Mouse (Mus musculus): Measurements from ENCODE around the gene Btbd2. TPM values are rescaled to one million over a fixed set of nuclear protein-coding genes. Genes with fewer than 3 reads are reported as not detected.

The Btbd2 gene
- polyA plus RNA-seq, 1 experiment from 2014 or later, result 75.0 TPM

DNA sequence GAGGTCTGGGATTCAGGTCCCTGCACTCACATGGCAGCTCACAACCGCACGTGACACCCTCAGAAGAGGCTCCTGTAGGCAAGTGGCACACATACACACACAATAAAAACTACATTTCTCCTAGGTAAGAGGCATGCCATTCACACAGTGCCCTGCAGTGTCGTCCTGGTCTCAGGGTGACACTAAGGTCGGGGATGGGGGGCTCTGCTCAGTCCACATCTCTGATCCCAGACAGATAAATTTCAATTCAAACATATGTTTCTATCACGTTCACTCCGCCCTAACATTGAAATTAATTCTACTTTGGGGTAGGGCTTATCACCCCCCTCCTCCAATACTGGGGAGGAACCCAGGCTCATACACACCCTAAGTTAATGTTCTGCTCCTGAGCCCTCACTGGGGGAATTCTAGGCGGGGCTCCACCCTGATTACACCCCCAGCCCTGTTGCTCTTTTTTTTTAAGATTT lies 43.2 kb upstream of the Btbd2 start:
- Histone ChIP-seq H3K27me3 (ENCODE audit: control insufficient read depth, insufficient read depth, low read length) (no peaks in the 10 kb centered on the region), H3K9ac (replicated peaks; ENCODE audit: low read depth, low read length) (no peak overlapping the region), H3K4me2 (ENCODE audit: low read depth, low read length) (no peak overlapping the region), H3K27ac (ENCODE audit: low read depth, low read length) (no peak overlapping the region), H3K4me1 (ENCODE audit: control insufficient read depth, insufficient read depth, low read length) (peaks cover 19% of the 10 kb centered on the region), H3K36me3 (ENCODE audit: control insufficient read depth, insufficient read depth, low read length) (no peaks in the 10 kb centered on the region; the same call in 1 of the 2 replicates), H3K9me3 (ENCODE audit: control insufficient read depth, low read length) (no peaks in the 10 kb centered on the region), H3K4me3 (ENCODE audit: low read depth, low read length) (no peak overlapping the region)
- no peak for ATAC-seq (ENCODE audit: low read depth)
- WGBS, result 88% methylated on average over 7 of the region's 7 CpGs

DNA sequence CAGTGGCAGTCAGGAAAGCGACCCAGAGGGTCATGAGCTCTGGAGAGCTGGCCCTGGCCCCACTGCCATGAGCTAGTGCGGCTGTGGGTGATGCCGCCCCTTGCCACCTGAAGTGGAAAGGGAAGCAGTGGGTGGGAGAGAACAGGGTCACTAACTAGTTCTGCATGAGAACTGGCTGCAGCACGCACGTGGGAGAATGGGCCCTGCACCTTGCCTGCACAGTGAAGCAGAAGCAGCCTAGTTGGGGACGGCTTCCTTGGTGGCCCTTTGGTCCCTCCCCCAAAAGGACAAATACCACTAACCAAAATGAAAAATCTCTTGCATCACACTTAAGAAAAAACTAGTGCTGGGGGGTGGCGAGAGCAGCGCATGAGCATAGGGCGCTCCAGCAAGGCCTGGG lies 41.7 kb upstream of the Btbd2 start:
- Histone ChIP-seq H3K27ac (ENCODE audit: low read depth, low read length) (no peak overlapping the region), H3K4me1 (ENCODE audit: control insufficient read depth, insufficient read depth, low read length) (peaks cover 15% of the 10 kb centered on the region), H3K9me3 (ENCODE audit: control insufficient read depth, low read length) (no peaks in the 10 kb centered on the region), H3K4me3 (ENCODE audit: low read depth, low read length) (no peak overlapping the region), H3K9ac (replicated peaks; ENCODE audit: low read depth, low read length) (no peak overlapping the region), H3K27me3 (ENCODE audit: control insufficient read depth, insufficient read depth, low read length) (no peaks in the 10 kb centered on the region), H3K4me2 (ENCODE audit: low read depth, low read length) (no peak overlapping the region), H3K36me3 (ENCODE audit: control insufficient read depth, insufficient read depth, low read length) (peaks cover 10% of the 10 kb centered on the region)
- no peak for ATAC-seq (ENCODE audit: low read depth)
- WGBS, result 94% methylated on average over 9 of the region's 9 CpGs

DNA sequence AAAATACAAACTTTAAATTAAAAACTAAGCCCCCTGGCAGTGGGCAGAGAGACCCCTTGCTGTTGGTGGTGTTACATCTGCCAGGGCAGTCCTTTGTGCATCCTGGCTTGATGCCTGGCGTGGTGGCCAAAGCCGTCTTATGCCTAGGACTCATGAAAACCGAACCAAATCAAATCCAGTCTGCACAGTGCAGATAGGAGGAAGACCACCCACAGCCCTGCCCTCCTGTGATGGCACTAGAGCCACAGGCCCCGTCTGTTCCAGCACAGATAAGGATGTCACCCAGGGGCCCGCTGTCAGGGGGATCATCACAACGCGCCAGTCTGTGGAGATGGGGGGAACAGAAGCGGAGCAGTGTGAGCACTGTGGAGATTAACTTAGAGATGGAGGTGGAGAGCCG lies 40.9 kb upstream of the Btbd2 start:
- WGBS, result 84% methylated on average over 9 of the region's 9 CpGs
- peaks cover 10% of the 10 kb centered on the region for H3K36me3 ChIP-seq (ENCODE audit: control insufficient read depth, insufficient read depth, low read length)
- no peak overlapping the region for H3K4me3 ChIP-seq (ENCODE audit: low read depth, low read length)
- no peak overlapping the region for H3K27ac ChIP-seq (ENCODE audit: low read depth, low read length)
- H3K4me2 ChIP-seq (ENCODE audit: low read depth, low read length), result no peak overlapping the region
- H3K9me3 ChIP-seq (ENCODE audit: control insufficient read depth, low read length), result no peaks in the 10 kb centered on the region
- H3K4me1 ChIP-seq (ENCODE audit: control insufficient read depth, insufficient read depth, low read length), result peaks cover 8% of the 10 kb centered on the region
- ATAC-seq (ENCODE audit: low read depth), result no peak
- no peaks in the 10 kb centered on the region for H3K27me3 ChIP-seq (ENCODE audit: control insufficient read depth, insufficient read depth, low read length)
- no peak overlapping the region for H3K9ac ChIP-seq (replicated peaks; ENCODE audit: low read depth, low read length)

DNA sequence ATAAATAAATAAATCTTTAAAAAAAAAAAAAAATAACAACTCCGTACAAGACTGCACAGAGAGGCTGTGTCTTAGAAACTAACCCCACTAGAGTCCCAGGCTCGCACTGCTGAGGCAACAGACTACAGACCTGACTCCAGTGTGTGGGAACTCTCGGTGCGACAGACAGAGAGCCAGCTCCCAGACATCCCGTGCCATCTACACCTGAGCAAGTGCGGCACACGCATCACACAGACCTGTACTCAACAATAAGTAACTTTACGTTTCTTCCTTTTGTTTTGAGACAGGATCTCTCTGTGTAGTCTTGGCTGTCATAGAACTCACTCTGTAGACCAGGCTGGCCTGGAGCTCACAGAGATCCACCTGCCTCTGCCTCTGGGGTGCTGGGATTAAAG lies 40.5 kb upstream of the Btbd2 start:
- no peak overlapping the region for H3K27ac ChIP-seq (ENCODE audit: low read depth, low read length)
- no peak overlapping the region for H3K9ac ChIP-seq (replicated peaks; ENCODE audit: low read depth, low read length)
- WGBS, result 94% methylated on average over 8 of the region's 8 CpGs
- H3K27me3 ChIP-seq (ENCODE audit: control insufficient read depth, insufficient read depth, low read length), result no peaks in the 10 kb centered on the region
- no peak for ATAC-seq (ENCODE audit: low read depth)
- H3K36me3 ChIP-seq (ENCODE audit: control insufficient read depth, insufficient read depth, low read length), result peaks cover 10% of the 10 kb centered on the region
- H3K9me3 ChIP-seq (ENCODE audit: control insufficient read depth, low read length), result no peaks in the 10 kb centered on the region
- no peak overlapping the region for H3K4me2 ChIP-seq (ENCODE audit: low read depth, low read length)
- no peak overlapping the region for H3K4me3 ChIP-seq (ENCODE audit: low read depth, low read length)
- peaks cover 8% of the 10 kb centered on the region for H3K4me1 ChIP-seq (ENCODE audit: control insufficient read depth, insufficient read depth, low read length)

DNA sequence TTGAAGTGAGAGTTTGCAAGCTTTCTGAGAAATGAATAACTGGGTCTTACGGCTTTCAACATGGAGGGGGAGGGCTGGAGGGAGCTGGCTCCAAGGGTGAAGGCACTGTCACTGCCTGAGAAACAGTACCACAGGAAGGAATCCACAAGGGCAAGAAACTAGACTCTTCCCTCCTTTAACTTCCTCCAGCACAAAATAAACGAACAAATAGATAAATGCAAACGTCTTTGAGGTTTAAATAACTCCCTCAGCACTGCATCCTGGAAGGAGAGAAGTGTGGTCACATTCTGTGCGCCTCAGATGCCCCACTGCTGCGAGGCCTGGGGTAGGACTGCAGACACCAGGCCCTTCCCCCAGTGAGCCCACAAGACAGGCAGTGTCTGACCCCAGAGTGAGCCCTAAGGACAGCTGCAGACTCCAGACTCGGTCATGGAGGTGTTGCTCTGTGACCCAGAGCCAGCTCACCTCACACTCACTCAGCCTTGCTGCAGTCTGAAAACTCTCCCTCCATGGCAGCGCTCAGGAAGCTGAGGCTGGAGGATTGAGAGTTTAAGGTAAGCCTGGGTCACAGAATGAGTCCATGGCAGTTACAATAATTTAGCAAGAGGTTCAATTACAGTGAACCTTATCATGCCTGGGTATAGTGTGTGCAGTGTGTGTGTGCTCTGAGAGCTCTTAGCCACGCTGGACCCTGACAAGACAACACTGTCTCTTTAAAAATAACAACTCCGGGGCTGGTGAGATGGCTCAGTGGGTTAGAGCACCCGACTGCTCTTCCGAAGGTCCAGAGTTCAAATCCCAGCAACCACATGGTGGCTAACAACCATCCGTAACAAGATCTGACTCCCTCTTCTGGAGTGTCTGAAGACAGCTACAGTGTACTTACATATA lies 39.9 kb upstream of the Btbd2 start:
- H3K27me3 ChIP-seq (ENCODE audit: control insufficient read depth, insufficient read depth, low read length), result no peaks in the 10 kb centered on the region
- WGBS, result 78% methylated on average over 11 of the region's 12 CpGs
- peaks cover 8% of the 10 kb centered on the region for H3K4me1 ChIP-seq (ENCODE audit: control insufficient read depth, insufficient read depth, low read length)
- H3K9ac ChIP-seq (replicated peaks; ENCODE audit: low read depth, low read length), result no peak overlapping the region
- H3K4me3 ChIP-seq (ENCODE audit: low read depth, low read length), result no peak overlapping the region
- no peaks in the 10 kb centered on the region for H3K9me3 ChIP-seq (ENCODE audit: control insufficient read depth, low read length)
- no peak for ATAC-seq (ENCODE audit: low read depth)
- H3K36me3 ChIP-seq (ENCODE audit: control insufficient read depth, insufficient read depth, low read length), result peaks cover 10% of the 10 kb centered on the region
- no peak overlapping the region for H3K4me2 ChIP-seq (ENCODE audit: low read depth, low read length)
- no peak overlapping the region for H3K27ac ChIP-seq (ENCODE audit: low read depth, low read length)

DNA sequence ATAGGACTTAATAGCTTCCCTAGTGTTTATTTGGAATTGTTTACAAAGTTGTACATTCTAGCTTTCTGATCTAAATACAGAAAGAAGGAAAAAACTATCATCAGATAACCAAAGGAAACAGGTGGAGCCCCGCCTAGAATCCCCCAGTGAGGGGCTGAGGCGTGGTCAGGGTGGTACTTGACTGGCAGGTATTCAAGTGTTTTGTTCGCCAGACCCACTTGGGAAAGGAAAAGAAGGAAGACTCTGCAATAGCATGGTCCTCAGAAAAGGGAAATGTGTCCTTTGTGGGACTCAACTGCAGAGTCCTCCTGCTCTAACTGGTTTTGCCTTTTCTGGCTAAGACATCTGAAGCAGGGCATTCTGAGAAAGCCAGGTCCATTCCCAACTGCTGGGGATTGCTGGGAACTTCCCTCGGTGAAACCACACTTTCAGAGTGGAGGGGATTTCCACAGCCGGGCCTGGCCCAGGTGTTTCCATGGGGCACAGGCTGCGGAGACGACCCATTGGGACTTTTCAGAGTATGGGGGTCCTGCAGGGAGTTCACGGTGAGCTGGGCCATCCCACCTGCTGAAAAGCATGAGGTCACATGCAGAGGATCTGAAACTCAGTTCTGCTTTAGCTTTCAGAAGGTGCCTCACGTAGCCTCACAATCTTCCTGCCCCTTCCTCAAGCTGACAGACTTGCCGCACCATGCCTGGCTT lies 39.1 kb upstream of the Btbd2 start:
- Histone ChIP-seq H3K4me2 (ENCODE audit: low read depth, low read length) (no peak overlapping the region), H3K9me3 (ENCODE audit: control insufficient read depth, low read length) (no peaks in the 10 kb centered on the region), H3K4me1 (ENCODE audit: control insufficient read depth, insufficient read depth, low read length) (peaks cover 5% of the 10 kb centered on the region), H3K36me3 (ENCODE audit: control insufficient read depth, insufficient read depth, low read length) (peaks cover 10% of the 10 kb centered on the region), H3K27me3 (ENCODE audit: control insufficient read depth, insufficient read depth, low read length) (no peaks in the 10 kb centered on the region), H3K9ac (replicated peaks; ENCODE audit: low read depth, low read length) (no peak overlapping the region), H3K4me3 (ENCODE audit: low read depth, low read length) (no peak overlapping the region), H3K27ac (ENCODE audit: low read depth, low read length) (no peak overlapping the region)
- no peak for ATAC-seq (ENCODE audit: low read depth)
- WGBS, result 83% methylated on average over 10 of the region's 10 CpGs

DNA sequence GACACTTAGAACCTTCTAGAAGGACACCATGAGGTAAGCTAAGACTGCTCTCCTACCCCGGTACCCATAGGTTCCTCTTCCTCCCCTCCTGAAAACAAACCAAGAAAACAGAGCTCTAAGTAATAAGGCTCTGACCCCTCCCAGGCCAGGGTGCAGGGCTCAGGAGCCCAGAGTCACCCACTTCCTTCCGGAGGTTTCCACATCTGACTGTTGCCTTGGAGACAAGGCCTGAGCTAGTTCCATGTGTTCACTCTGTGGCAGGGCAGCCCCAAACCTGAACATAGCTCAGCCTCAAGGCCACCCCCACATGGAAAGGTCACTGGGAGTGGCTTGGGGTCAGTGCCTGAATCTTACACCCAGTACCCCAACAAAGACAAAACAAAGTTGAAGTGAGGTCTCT lies 38.3 kb upstream of the Btbd2 start:
- H3K4me2 ChIP-seq (ENCODE audit: low read depth, low read length), result no peak overlapping the region
- no peaks in the 10 kb centered on the region; the same call in 1 of the 2 replicates for H3K4me1 ChIP-seq (ENCODE audit: control insufficient read depth, insufficient read depth, low read length)
- no peak overlapping the region for H3K9ac ChIP-seq (replicated peaks; ENCODE audit: low read depth, low read length)
- H3K27ac ChIP-seq (ENCODE audit: low read depth, low read length), result no peak overlapping the region
- no peaks in the 10 kb centered on the region for H3K27me3 ChIP-seq (ENCODE audit: control insufficient read depth, insufficient read depth, low read length)
- no peaks in the 10 kb centered on the region for H3K9me3 ChIP-seq (ENCODE audit: control insufficient read depth, low read length)
- ATAC-seq (ENCODE audit: low read depth), result no peak
- H3K4me3 ChIP-seq (ENCODE audit: low read depth, low read length), result no peak overlapping the region
- 77% methylated on average over 2 of the region's 2 CpGs for WGBS
- H3K36me3 ChIP-seq (ENCODE audit: control insufficient read depth, insufficient read depth, low read length), result peaks cover 12% of the 10 kb centered on the region

DNA sequence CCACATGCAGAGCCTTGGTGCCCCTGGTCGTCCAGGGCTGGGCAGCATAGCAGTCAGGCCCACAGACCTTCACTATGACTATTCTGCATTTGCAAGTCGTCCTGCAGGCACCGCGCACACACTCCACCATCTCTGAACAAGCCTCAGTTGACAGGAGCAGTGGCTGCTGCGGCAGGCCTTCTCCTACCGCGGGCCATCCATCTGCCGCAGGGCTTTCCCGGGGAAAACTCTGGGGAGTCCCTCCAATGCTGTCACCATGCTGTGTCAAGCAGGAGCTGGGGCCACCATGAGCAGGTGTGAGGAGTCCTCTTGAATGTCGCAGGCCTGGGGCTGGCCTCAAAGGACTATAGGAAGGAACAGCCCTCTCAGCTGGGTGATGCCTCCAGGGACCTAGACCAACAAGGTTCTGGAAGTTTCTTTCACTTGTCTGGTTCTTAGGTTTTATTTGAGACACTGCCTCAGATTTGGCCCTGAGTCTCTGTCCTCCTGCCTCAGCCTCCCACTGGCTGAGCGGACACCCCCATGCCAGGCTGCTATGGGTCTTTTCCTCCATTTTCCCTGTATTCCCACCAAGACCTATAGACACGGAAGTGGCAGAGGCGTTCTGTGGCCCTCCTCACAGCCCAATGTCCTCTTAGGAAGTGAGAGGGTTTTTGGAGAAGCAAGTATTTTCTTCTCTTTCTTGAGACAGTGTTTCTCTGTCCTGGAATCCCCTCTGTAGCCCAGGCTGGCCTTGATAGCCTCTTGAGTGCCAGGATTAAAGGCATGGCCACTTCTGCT lies 37.5 kb upstream of the Btbd2 start:
- no peaks in the 10 kb centered on the region for H3K9me3 ChIP-seq (ENCODE audit: control insufficient read depth, low read length)
- H3K4me1 ChIP-seq (ENCODE audit: control insufficient read depth, insufficient read depth, low read length), result no peaks in the 10 kb centered on the region
- no peak overlapping the region for H3K4me3 ChIP-seq (ENCODE audit: low read depth, low read length)
- ATAC-seq (ENCODE audit: low read depth), result no peak
- no peak overlapping the region for H3K27ac ChIP-seq (ENCODE audit: low read depth, low read length)
- H3K4me2 ChIP-seq (ENCODE audit: low read depth, low read length), result no peak overlapping the region
- WGBS, result 89% methylated on average over 13 of the region's 13 CpGs
- no peak overlapping the region for H3K9ac ChIP-seq (replicated peaks; ENCODE audit: low read depth, low read length)
- H3K27me3 ChIP-seq (ENCODE audit: control insufficient read depth, insufficient read depth, low read length), result no peaks in the 10 kb centered on the region
- peaks cover 16% of the 10 kb centered on the region for H3K36me3 ChIP-seq (ENCODE audit: control insufficient read depth, insufficient read depth, low read length)
